Mouse (Mus musculus): ENCODE results near the gene Snx30.
A peak's percentile ranks its signal among the peaks of the same experiment; 100 is the strongest.

DNA sequence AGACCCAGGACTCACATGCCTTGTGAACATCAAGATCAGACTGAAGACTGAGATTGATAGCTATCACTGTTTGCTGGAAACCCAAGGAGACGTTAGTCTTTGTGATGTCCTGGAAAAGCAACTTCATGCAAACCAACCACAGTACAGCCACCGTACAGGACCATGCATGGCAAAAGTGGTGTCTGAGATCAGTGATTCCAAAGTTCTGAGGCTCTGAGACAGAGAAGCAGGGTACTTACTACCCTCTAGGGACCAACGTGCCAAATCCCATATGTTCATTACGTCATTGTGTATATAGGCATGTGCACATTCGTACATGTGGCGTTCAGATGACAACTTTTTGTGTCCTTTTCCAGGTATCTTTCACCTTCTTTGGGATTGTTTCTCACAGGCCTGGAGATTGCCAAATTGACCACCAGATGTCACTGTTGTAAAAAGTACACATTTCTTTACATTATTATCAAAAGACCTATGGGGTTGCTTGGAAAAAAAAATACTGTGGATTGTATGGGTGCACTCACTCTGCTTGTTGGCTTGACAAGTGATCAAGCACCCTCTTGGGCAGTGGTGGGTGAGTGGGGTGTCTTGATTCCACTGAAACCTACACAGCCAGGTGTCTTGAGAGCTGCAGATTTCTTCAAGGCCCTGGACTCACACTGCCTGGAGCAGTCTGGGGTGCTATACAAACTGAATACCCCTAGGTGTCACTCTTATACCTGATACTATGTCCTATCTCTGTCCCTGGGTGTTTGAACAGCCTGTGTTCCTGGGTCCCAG, 127.1 kb downstream of the Snx30 start:
- TF ChIP-seq CTCF (IDR thresholded peaks at IDR 0.05; ENCODE audit: borderline replicate concordance, insufficient read depth, low read depth, low read length) (peak; percentile 32; the same call in 1 of the 2 replicates), POLR2A (IDR thresholded peaks at IDR 0.05; ENCODE audit: borderline replicate concordance, insufficient read depth, low read length) (no peak)

All from cerebellum, adult 2 months (tissue).